Mouse (Mus musculus) liver, postnatal 0 days (tissue): ENCODE measurements around the gene Tcf23.

ENCODE experiments used
- CTCF ChIP-seq: sonication (generic); IDR thresholded peaks from 2 replicates; pipeline ENCODE4 v1.5.1; 2016; ENCODE audit warnings: antibody characterized with exemption, low read depth
- EP300 ChIP-seq: IDR thresholded peaks from 2 replicates; pipeline ENCODE4 v1.6.1; 2016; ENCODE audit warnings: antibody characterized with exemption, low read depth, mild to moderate bottlenecking

DNA sequence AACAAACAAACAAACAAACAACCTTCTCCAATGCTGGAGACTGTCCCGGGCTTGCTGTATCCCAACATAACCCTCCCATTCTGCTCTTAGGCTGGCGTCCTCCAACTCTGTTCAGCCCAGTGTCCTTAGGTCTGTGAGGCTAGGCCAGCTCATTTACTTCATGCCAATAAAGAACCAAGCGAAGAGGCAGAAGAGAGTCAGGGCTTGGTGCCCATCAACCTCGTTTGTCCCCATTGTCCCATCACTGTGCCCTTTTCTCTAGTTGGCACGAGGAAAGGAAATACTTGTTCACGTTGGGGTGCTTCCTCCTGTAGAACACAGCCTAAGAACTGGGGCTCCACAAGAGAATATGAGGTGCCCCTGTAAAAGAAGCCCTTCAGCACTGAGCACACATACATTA lies 16.8 kb upstream of the Tcf23 start:
- TF ChIP-seq CTCF (no peak), EP300 (no peak)
